Mouse (Mus musculus) bone marrow macrophage, adult 2 months (primary cell): ENCODE results near the gene Mapk3.

Source experiments
- CTCF ChIP-seq: IDR thresholded peaks from 2 replicates; pipeline ENCODE4 v1.5.1; 2012; ENCODE audit warnings: low read depth, mild to moderate bottlenecking, low read length, moderate library complexity
- POLR2A ChIP-seq: IDR thresholded peaks from 2 replicates; pipeline ENCODE4 v1.6.1; 2012; ENCODE audit warnings: mild to moderate bottlenecking, low read depth, low read length, borderline replicate concordance

DNA sequence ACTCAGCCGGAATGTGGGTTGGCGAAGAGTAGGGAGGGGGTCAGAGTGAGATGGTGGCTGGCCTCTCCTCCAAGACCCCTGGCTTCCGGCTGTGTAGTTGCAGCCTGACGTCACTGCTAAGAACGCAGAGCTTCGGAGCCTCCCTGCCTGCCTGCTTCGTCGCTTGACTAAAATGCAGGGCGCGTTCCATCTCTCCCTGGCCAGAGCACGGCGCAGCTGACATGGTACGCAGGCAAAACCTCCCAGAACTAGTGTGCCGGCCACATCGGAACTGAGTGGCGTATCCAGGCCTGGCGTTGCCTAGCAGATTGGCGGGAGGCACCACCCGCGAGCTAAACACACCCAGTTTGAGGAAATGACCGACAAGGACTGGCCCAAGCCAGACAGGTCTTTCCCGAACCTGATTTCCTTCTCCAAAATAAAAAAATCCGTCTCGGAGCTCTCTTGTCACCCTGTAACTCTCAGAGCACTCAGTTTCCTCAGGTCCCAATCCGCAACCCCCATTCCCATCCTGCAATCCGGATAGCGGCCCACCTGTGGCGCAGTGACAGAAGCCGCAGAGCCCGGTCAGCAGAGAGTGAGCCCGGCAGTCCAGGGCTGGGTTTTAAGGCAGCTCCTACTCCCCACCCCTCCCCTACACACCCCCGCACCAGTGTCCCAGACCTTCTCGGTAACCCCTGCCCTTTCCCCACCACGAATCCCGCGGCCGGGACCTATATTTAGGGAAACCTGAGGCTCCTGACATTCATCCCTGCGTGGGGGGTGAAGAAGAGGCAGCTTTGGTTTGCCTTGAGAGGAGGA is 40.3 kb downstream of the Mapk3 start:
- TF ChIP-seq POLR2A, result no peak
- TF ChIP-seq CTCF, result no peak
